Mouse (Mus musculus) heart, embryonic 11.5 days (tissue): ENCODE measurements around the gene Trim5. TPM values are rescaled to one million over a fixed set of nuclear protein-coding genes. Genes with fewer than 3 reads are reported as not detected.
"Not testable (repeated sequence)": the region's sequence is repeated elsewhere in the genome, so short reads cannot be mapped to it uniquely, and the experiment has no call there.

ENCODE experiments used
- ATAC-seq: fragments of 200-750 bp; cut with Nextera tagmentation; replicated peaks from 2 replicates; pipeline ENCODE4 v1.8.0; 2017; ENCODE audit warnings: moderate library complexity; ENCODE audit not compliant: insufficient number of reproducible peaks, low FRiP score, low TSS enrichment
- H3K27ac ChIP-seq: fragments of 300-500 bp; sonication (generic); 2 replicates; pipeline ENCODE4 v1.5.1; 2014; ENCODE audit warnings: mild to moderate bottlenecking, low read depth, low read length
- H3K27me3 ChIP-seq: fragments of 300-500 bp; sonication (generic); 2 replicates; pipeline ENCODE4 v1.6.1; 2014; ENCODE audit warnings: mild to moderate bottlenecking, low read length, mixed read lengths; ENCODE audit not compliant: control insufficient read depth, insufficient read depth
- H3K36me3 ChIP-seq: fragments of 300-500 bp; sonication (generic); 2 replicates; pipeline ENCODE4 v1.6.1; 2014; ENCODE audit warnings: mild to moderate bottlenecking, low read length, moderate library complexity, mixed read lengths; ENCODE audit not compliant: control insufficient read depth, insufficient read depth
- H3K4me1 ChIP-seq: fragments of 300-500 bp; sonication (generic); 2 replicates; pipeline ENCODE4 v1.6.1; 2014; ENCODE audit warnings: low read length; ENCODE audit not compliant: control insufficient read depth, insufficient read depth
- H3K4me2 ChIP-seq: fragments of 300-500 bp; sonication (generic); 2 replicates; pipeline ENCODE4 v1.6.1; 2014; ENCODE audit warnings: mild to moderate bottlenecking, moderate library complexity
- H3K4me3 ChIP-seq: fragments of 300-500 bp; sonication (generic); 2 replicates; pipeline ENCODE4 v1.5.1; 2014; ENCODE audit warnings: low read depth, low read length
- H3K9ac ChIP-seq: fragments of 300-500 bp; sonication (generic); 2 replicates; pipeline ENCODE4 v1.6.1; 2014; ENCODE audit warnings: mild to moderate bottlenecking, low read depth, low read length, moderate library complexity
- H3K9me3 ChIP-seq: fragments of 300-500 bp; sonication (generic); replicated peaks from 2 replicates; pipeline ENCODE4 v1.6.1; 2016; ENCODE audit warnings: low read length; ENCODE audit not compliant: control insufficient read depth
- WGBS: fragments of 180-500 bp; shearing (Covaris S2); extraction: QIAGEN DNeasy Blood & Tissue Kit; methylation state at CpG from one replicate; pipeline ENCODE4 v1.1.7; 2014; ENCODE audit not compliant: insufficient replicate concordance; 5-methylcytosine and 5-hydroxymethylcytosine counted together
- polyA plus RNA-seq: library from polyadenylated mRNA; unstranded; fragments of >200 nt; fragmentation: Nextera tagmentation; extraction: Ambion mirVana; gene quantifications from 2 replicates; pipeline ENCODE4 v1.2.1, GENCODE M21; 2014

Trim5 gene
- polyA plus RNA-seq, 1 experiment from 2014 or later = 0.57 TPM

DNA sequence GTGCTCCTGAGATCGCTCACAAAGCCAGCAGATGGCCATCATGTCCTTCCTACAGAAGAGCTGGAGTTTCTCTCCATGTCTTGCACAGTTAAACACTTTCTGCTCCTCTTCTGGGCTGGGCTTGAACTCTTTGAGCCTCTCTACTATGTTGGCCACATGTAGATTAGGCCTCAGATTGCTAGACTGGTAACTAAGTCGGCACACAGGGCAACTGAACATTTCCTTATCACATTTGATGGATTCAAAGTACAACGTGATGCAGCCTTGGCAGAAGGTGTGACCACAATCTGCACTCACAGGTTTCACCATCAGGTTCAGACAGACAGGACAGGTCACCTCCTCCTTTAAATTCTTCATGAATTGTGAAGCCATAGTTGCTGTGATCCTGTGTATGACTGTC is 8.5 kb downstream of the Trim5 start:
- ATAC-seq, H3K4me3 ChIP-seq, H3K4me2 ChIP-seq, H3K9me3 ChIP-seq, H3K27ac ChIP-seq, H3K27me3 ChIP-seq, H3K4me1 ChIP-seq, H3K9ac ChIP-seq, H3K36me3 ChIP-seq: not testable (repeated sequence)
- WGBS = 76% methylated on average over 3 of the region's 3 CpGs

GRCm38 (mm10) chr7:104265335-104265734 is 22.6 kb downstream of the Trim5 start:
- peak; percentile 65 for ATAC-seq
- not testable (repeated sequence) for H3K27ac ChIP-seq, H3K4me1 ChIP-seq, H3K9ac ChIP-seq, H3K9me3 ChIP-seq, H3K4me2 ChIP-seq, H3K4me3 ChIP-seq, H3K27me3 ChIP-seq, H3K36me3 ChIP-seq
- 84% methylated on average over 3 of the region's 5 CpGs for WGBS

GRCm38 (mm10) chr7:104260380-104260779 is 27.5 kb downstream of the Trim5 start:
- not testable (repeated sequence) for H3K9me3 ChIP-seq, H3K4me3 ChIP-seq, ATAC-seq, H3K4me2 ChIP-seq, H3K4me1 ChIP-seq, H3K36me3 ChIP-seq, H3K27me3 ChIP-seq, H3K9ac ChIP-seq, H3K27ac ChIP-seq
- 81% methylated on average over 4 of the region's 4 CpGs for WGBS

GRCm38 (mm10) chr7:104244287-104245181 is 43.4 kb downstream of the Trim5 start, which contains the start of gene Trim34a:
Gene Trim34a, plus strand, starts transcription at chr7:104244457.
- Histone ChIP-seq H3K9me3 (no peaks in the 10 kb centered on the region), H3K4me3 (peak within 1 kb of the TSS; percentile 54), H3K4me2 (peak within 1 kb of the TSS; percentile 71), H3K36me3 (no peaks in the 10 kb centered on the region), H3K27ac (no peak within 1 kb of the TSS), H3K4me1 (0 out of 2 replicates have a peak, but pooled peaks cover 3% of the 10 kb centered on the region), H3K9ac (peak within 1 kb of the TSS; percentile 71), H3K27me3 (no peaks in the 10 kb centered on the region)
- WGBS = 6% methylated on average over 13 of the region's 13 CpGs
- peak; percentile 76; the same call in 1 of the 2 replicates for ATAC-seq

- ATAC-seq = no peak
- no peak overlapping the region for H3K27ac ChIP-seq
- H3K4me3 ChIP-seq = no peak overlapping the region
- H3K9ac ChIP-seq = no peak overlapping the region
- WGBS = 45% methylated on average over 1 of the region's 1 CpGs
- H3K4me2 ChIP-seq = peak overlapping the region; percentile 71; the same call in 1 of the 2 replicates
- H3K27me3 ChIP-seq = no peaks in the 10 kb centered on the region
- no peaks in the 10 kb centered on the region for H3K9me3 ChIP-seq
- H3K4me1 ChIP-seq = 0 out of 2 replicates have a peak, but pooled peaks cover 3% of the 10 kb centered on the region
- no peaks in the 10 kb centered on the region for H3K36me3 ChIP-seq
Measured at GRCm38 (mm10) chr7:104243616-104244015, 44.3 kb downstream of the Trim5 start.

DNA sequence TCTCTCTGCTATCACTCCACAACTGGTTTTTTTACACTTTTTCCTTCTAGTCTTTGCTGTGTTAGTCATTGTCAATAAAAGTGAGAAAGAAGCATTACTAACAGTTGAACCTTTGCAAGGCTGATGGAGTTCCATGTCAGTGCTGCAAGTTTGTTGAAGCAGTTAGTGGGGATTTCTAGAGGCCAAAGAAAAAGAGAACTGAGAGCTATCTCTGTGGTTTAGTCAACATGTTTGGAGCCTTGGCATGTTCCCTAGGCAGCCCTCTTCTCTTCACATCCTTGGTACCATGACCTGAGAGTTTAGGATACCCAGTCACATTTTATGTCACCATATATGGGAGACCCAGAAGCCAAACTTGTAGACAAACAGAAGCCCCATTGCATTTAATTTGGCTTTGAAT is 47.0 kb downstream of the Trim5 start:
- Histone ChIP-seq H3K9ac (no peak overlapping the region), H3K27ac (no peak overlapping the region), H3K4me2 (no peak overlapping the region), H3K9me3 (no peaks in the 10 kb centered on the region), H3K4me3 (no peak overlapping the region), H3K4me1 (0 out of 2 replicates have a peak, but pooled peaks cover 3% of the 10 kb centered on the region), H3K27me3 (no peaks in the 10 kb centered on the region), H3K36me3 (no peaks in the 10 kb centered on the region)
- no peak for ATAC-seq

GRCm38 (mm10) chr7:104231203-104231602 is 56.7 kb downstream of the Trim5 start:
- H3K9ac ChIP-seq = no peak overlapping the region
- no peak for ATAC-seq
- no peaks in the 10 kb centered on the region for H3K9me3 ChIP-seq
- H3K4me3 ChIP-seq = no peak overlapping the region
- H3K27me3 ChIP-seq = no peaks in the 10 kb centered on the region
- no peaks in the 10 kb centered on the region for H3K4me1 ChIP-seq
- H3K27ac ChIP-seq = no peak overlapping the region
- no peaks in the 10 kb centered on the region; the same call in 1 of the 2 replicates for H3K36me3 ChIP-seq
- WGBS = 33% methylated on average over 2 of the region's 2 CpGs
- H3K4me2 ChIP-seq = no peak overlapping the region

DNA sequence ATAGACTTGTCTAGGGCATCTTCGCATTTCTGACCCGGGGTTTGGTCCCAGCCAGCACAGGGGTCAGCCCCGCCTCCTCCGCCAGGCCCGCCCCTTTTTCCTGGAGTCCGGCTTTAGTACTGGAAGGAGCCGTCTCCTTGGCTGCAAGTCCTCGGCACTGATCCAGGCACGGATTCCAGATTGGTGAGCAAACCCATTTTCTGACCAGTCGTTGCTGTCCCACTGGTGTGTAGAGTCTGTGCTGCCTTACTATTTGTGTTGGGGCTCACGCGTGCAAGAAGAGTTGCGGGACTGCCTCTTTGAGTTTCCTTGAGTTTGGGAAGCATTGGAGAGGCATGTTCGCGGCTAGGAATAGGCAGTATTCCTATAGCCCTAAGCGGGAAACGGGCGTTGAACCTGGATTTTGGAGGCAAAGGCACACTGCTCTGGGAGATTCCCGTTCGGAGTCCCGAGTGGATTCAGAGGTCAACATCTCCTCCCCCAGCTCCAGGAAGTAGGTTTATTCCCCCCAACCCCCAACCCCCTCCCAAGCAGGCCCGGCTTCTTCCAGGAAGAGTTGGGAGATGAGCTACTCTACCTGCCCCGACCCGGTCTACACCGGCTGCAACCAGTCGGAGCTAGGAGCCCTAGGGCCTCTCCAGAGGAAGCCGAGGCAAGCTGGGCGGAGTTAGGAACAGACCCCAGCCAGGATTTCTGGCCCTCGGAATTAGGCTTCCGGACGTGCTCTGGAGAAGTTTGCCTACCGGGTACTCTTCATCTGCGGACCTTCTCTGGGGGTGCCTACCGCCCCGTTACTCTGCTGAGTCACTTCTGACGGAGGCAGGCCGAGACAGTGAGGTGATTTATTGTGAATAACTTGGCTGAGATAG is 69.0 kb downstream of the Trim5 start, which contains the start of gene Trim6:
Gene Trim6 (plus strand): TSS at position 93 of the 869 bp plus-strand sequence.
- H3K4me3 ChIP-seq = peak within 1 kb of the TSS; percentile 54
- H3K27ac ChIP-seq = peak within 1 kb of the TSS; percentile 50
- no peaks in the 10 kb centered on the region for H3K36me3 ChIP-seq
- H3K4me2 ChIP-seq = peak within 1 kb of the TSS; percentile 72
- ATAC-seq = peak; percentile 80
- peak within 1 kb of the TSS; percentile 75 for H3K9ac ChIP-seq
- H3K9me3 ChIP-seq = no peaks in the 10 kb centered on the region
- no peaks in the 10 kb centered on the region for H3K4me1 ChIP-seq
- 1% methylated on average over 37 of the region's 37 CpGs for WGBS
- no peaks in the 10 kb centered on the region for H3K27me3 ChIP-seq
